Mouse (Mus musculus) kidney, postnatal 4 days (tissue): ENCODE measurements around the gene Zcchc3.

ENCODE experiments used
- DNase-seq, 2 experiments: peaks; one replicate each; pipeline ENCODE4 v3.0.0; 2021; ENCODE audit warnings: mixed read lengths in 2 of 2

Gene Zcchc3

GRCm38 (mm10) chr2:152406126-152406525 is 8.7 kb downstream of the Zcchc3 start:
- peak; percentile 97 to 99 for DNase-seq

- DNase-seq = no peak
Measured at GRCm38 (mm10) chr2:152399122-152399542, 15.7 kb downstream of the Zcchc3 start.

GRCm38 (mm10) chr2:152398691-152399090 is 16.1 kb downstream of the Zcchc3 start:
- DNase-seq = peak; percentile 96 to 98

- DNase-seq = peak; percentile 100
Measured at GRCm38 (mm10) chr2:152397680-152398435, 17.0 kb downstream of the Zcchc3 start, which contains the start of gene Sox12. TSS of gene Sox12 (minus strand) at chr2:152398063.

- DNase-seq = peak; percentile 84 to 93
Measured at GRCm38 (mm10) chr2:152397004-152397589, 17.7 kb downstream of the Zcchc3 start.

GRCm38 (mm10) chr2:152396110-152397003 is 18.5 kb downstream of the Zcchc3 start:
- peak; percentile 93 to 96 for DNase-seq

- DNase-seq = peak in 1 of 2 experiments; percentile 49
Measured at GRCm38 (mm10) chr2:152395271-152395920, 19.4 kb downstream of the Zcchc3 start.

GRCm38 (mm10) chr2:152393225-152394017 is 21.4 kb downstream of the Zcchc3 start:
- peak in 1 of 2 experiments; percentile 25 for DNase-seq

- DNase-seq = peak in 1 of 2 experiments; percentile 63
Measured at GRCm38 (mm10) chr2:152392786-152393185, 22.0 kb downstream of the Zcchc3 start.

- no peak for DNase-seq
Measured at GRCm38 (mm10) chr2:152384191-152384590, 30.6 kb downstream of the Zcchc3 start.

GRCm38 (mm10) chr2:152376345-152376741 is 38.5 kb downstream of the Zcchc3 start, which contains the start of gene Nrsn2:
TSS of gene Nrsn2 (minus strand) at chr2:152376638.
- no peak for DNase-seq

- DNase-seq = no peak
Measured at GRCm38 (mm10) chr2:152375652-152376344, 39.0 kb downstream of the Zcchc3 start.

- no peak for DNase-seq
Measured at GRCm38 (mm10) chr2:152373547-152373946, 41.3 kb downstream of the Zcchc3 start.

- no peak for DNase-seq
Measured at GRCm38 (mm10) chr2:152372661-152373060, 42.2 kb downstream of the Zcchc3 start.

GRCm38 (mm10) chr2:152372104-152372503 is 42.7 kb downstream of the Zcchc3 start:
- DNase-seq = no peak

GRCm38 (mm10) chr2:152368532-152369140 is 46.2 kb downstream of the Zcchc3 start:
- DNase-seq = peak; percentile 63 to 74

- DNase-seq = no peak
Measured at GRCm38 (mm10) chr2:152367917-152368316, 46.9 kb downstream of the Zcchc3 start.

GRCm38 (mm10) chr2:152363245-152364147 is 51.3 kb downstream of the Zcchc3 start:
- peak; percentile 80 to 87 for DNase-seq
